Mouse (Mus musculus): ENCODE measurements at regions not wholly inside any gene's neighbourhood (a gene's known extent, or its start where the extent isn't known, plus 50 kb on each side); places are given as distances from the start of the nearest gene placed in this dataset.

DNA sequence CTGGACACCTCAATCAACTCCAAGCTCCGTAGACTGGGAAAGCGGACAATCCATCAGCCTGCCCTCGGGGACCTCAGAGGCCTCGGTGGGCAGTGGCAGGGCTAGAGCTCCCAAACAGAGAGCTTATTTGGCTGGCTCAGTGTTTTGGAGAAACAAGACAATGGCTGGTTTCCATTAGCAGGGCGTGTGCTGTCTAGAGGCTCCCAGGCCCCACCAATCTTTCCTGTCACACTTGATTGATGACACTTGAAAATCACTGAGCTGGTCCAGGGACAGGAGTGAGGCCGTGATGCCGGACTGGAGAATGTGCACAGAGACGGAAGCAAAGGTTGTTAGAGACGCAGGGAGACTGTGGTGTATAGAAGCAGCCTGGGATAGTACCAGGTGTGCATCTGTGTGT, 159.4 kb upstream of the 3110018I06Rik start:
- Histone ChIP-seq H3K4me3 (replicated peaks; ENCODE audit: low read depth, low read length) (no peak overlapping the region), H3K4me2 (ENCODE audit: low read length) (no peak overlapping the region), H3K4me1 (ENCODE audit: control insufficient read depth, insufficient read depth, low read length) (0 out of 2 replicates have a peak, but pooled peaks cover 5% of the 10 kb centered on the region), H3K27me3 (ENCODE audit: control insufficient read depth, insufficient read depth, low read length) (no peaks in the 10 kb centered on the region), H3K9me3 (ENCODE audit: control insufficient read depth, low read length) (no peaks in the 10 kb centered on the region), H3K36me3 (ENCODE audit: control insufficient read depth, insufficient read depth, low read length) (no peaks in the 10 kb centered on the region), H3K9ac (replicated peaks; ENCODE audit: low read length) (no peak overlapping the region), H3K27ac (replicated peaks; ENCODE audit: low read depth, low read length) (no peak overlapping the region)
- 38% methylated on average over 9 of the region's 9 CpGs for WGBS
- DNase-seq = no peak
- no peak for ATAC-seq (ENCODE audit: low FRiP score, low TSS enrichment)

- Histone ChIP-seq H3K9ac (replicated peaks; ENCODE audit: low read length) (no peak overlapping the region), H3K27me3 (ENCODE audit: control insufficient read depth, insufficient read depth, low read length) (no peaks in the 10 kb centered on the region), H3K27ac (replicated peaks; ENCODE audit: low read depth, low read length) (no peak overlapping the region), H3K4me2 (ENCODE audit: low read length) (no peak overlapping the region), H3K4me3 (replicated peaks; ENCODE audit: low read depth, low read length) (no peak overlapping the region), H3K9me3 (ENCODE audit: control insufficient read depth, low read length) (no peaks in the 10 kb centered on the region), H3K36me3 (ENCODE audit: control insufficient read depth, insufficient read depth, low read length) (no peaks in the 10 kb centered on the region), H3K4me1 (ENCODE audit: control insufficient read depth, insufficient read depth, low read length) (0 out of 2 replicates have a peak, but pooled peaks cover 3% of the 10 kb centered on the region)
- WGBS = 83% methylated on average over 8 of the region's 8 CpGs
- DNase-seq (no peak), ATAC-seq (ENCODE audit: low FRiP score, low TSS enrichment) (no peak)
Measured at GRCm38 (mm10) chr12:107334366-107334765, 154.1 kb upstream of the 3110018I06Rik start.

GRCm38 (mm10) chr12:107335106-107335505, 153.3 kb upstream of the 3110018I06Rik start:
- Histone ChIP-seq H3K9ac (replicated peaks; ENCODE audit: low read length) (no peak overlapping the region), H3K9me3 (ENCODE audit: control insufficient read depth, low read length) (no peaks in the 10 kb centered on the region), H3K4me3 (replicated peaks; ENCODE audit: low read depth, low read length) (no peak overlapping the region), H3K4me2 (ENCODE audit: low read length) (no peak overlapping the region), H3K27me3 (ENCODE audit: control insufficient read depth, insufficient read depth, low read length) (no peaks in the 10 kb centered on the region), H3K27ac (replicated peaks; ENCODE audit: low read depth, low read length) (no peak overlapping the region), H3K36me3 (ENCODE audit: control insufficient read depth, insufficient read depth, low read length) (no peaks in the 10 kb centered on the region), H3K4me1 (ENCODE audit: control insufficient read depth, insufficient read depth, low read length) (no peaks in the 10 kb centered on the region)
- no peak for ATAC-seq (ENCODE audit: low FRiP score, low TSS enrichment)
- peak; percentile 44 for DNase-seq
- 73% methylated on average over 12 of the region's 12 CpGs for WGBS

- Histone ChIP-seq H3K36me3 (ENCODE audit: control insufficient read depth, insufficient read depth, low read length) (no peaks in the 10 kb centered on the region), H3K4me2 (ENCODE audit: low read length) (no peak overlapping the region), H3K27me3 (ENCODE audit: control insufficient read depth, insufficient read depth, low read length) (no peaks in the 10 kb centered on the region), H3K9ac (replicated peaks; ENCODE audit: low read length) (no peak overlapping the region), H3K27ac (replicated peaks; ENCODE audit: low read depth, low read length) (no peak overlapping the region), H3K4me1 (ENCODE audit: control insufficient read depth, insufficient read depth, low read length) (no peaks in the 10 kb centered on the region), H3K4me3 (replicated peaks; ENCODE audit: low read depth, low read length) (no peak overlapping the region), H3K9me3 (ENCODE audit: control insufficient read depth, low read length) (no peaks in the 10 kb centered on the region)
- no peak for DNase-seq
- ATAC-seq (ENCODE audit: low FRiP score, low TSS enrichment) = no peak
- 81% methylated on average over 10 of the region's 10 CpGs for WGBS
Measured at GRCm38 (mm10) chr12:107338758-107339157, 149.7 kb upstream of the 3110018I06Rik start.

- Histone ChIP-seq H3K4me2 (ENCODE audit: low read length) (no peak overlapping the region), H3K4me3 (replicated peaks; ENCODE audit: low read depth, low read length) (no peak overlapping the region), H3K9me3 (ENCODE audit: control insufficient read depth, low read length) (no peaks in the 10 kb centered on the region), H3K27ac (replicated peaks; ENCODE audit: low read depth, low read length) (no peak overlapping the region), H3K27me3 (ENCODE audit: control insufficient read depth, insufficient read depth, low read length) (no peaks in the 10 kb centered on the region), H3K36me3 (ENCODE audit: control insufficient read depth, insufficient read depth, low read length) (no peaks in the 10 kb centered on the region), H3K4me1 (ENCODE audit: control insufficient read depth, insufficient read depth, low read length) (no peaks in the 10 kb centered on the region), H3K9ac (replicated peaks; ENCODE audit: low read length) (no peak overlapping the region)
- ATAC-seq (ENCODE audit: low FRiP score, low TSS enrichment) = no peak
- DNase-seq = no peak
- 44% methylated on average over 6 of the region's 6 CpGs for WGBS
Measured at GRCm38 (mm10) chr12:107356211-107356610, 132.2 kb upstream of the 3110018I06Rik start.

DNA sequence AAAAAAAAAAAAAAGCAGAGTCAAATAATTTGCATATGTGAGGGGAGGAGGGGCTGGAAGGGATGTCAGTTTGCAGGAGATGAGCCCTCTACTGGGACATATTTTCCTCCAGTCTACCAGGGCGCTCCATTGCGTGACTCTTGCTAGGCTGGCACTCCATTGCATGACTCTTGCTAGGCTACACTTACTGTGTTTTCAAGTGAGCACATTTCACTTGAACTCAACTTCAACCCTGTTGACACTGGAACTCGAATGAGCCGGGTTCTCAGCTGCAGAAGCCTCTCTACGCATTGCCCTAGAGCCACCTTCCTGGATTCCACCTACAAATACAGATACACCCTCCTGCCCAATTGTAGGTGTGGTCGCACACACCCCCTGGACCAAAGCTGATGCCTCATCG, 131.5 kb upstream of the 3110018I06Rik start:
- 88% methylated on average over 7 of the region's 7 CpGs for WGBS
- Histone ChIP-seq H3K36me3 (ENCODE audit: control insufficient read depth, insufficient read depth, low read length) (no peaks in the 10 kb centered on the region), H3K4me3 (replicated peaks; ENCODE audit: low read depth, low read length) (no peak overlapping the region), H3K9ac (replicated peaks; ENCODE audit: low read length) (no peak overlapping the region), H3K27ac (replicated peaks; ENCODE audit: low read depth, low read length) (no peak overlapping the region), H3K27me3 (ENCODE audit: control insufficient read depth, insufficient read depth, low read length) (no peaks in the 10 kb centered on the region), H3K4me2 (ENCODE audit: low read length) (no peak overlapping the region), H3K9me3 (ENCODE audit: control insufficient read depth, low read length) (no peaks in the 10 kb centered on the region), H3K4me1 (ENCODE audit: control insufficient read depth, insufficient read depth, low read length) (no peaks in the 10 kb centered on the region)
- ATAC-seq (ENCODE audit: low FRiP score, low TSS enrichment) (no peak), DNase-seq (peak; percentile 17)

DNA sequence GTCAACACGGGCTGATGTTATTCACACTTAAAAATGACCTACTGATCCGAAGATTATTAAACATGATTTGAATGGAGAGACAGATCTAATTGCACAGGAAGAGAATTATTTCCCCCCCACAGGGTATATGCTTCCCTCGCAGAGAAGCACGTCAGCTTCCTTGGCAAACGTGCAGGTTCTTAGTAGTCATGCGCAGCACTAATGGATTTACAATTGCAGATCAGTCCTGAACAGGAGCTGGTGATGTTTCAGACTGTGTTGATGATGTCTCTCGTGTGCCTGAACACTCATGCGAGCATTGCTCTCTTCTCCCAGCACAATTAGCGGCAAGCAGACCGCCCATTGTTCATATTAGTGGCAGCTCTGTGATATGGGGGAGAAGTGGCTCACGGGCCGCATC, 127.9 kb upstream of the 3110018I06Rik start:
- Histone ChIP-seq H3K27me3 (ENCODE audit: control insufficient read depth, insufficient read depth, low read length) (no peaks in the 10 kb centered on the region), H3K4me1 (ENCODE audit: control insufficient read depth, insufficient read depth, low read length) (no peaks in the 10 kb centered on the region), H3K27ac (replicated peaks; ENCODE audit: low read depth, low read length) (no peak overlapping the region), H3K9ac (replicated peaks; ENCODE audit: low read length) (no peak overlapping the region), H3K4me2 (ENCODE audit: low read length) (no peak overlapping the region), H3K9me3 (ENCODE audit: control insufficient read depth, low read length) (no peaks in the 10 kb centered on the region), H3K36me3 (ENCODE audit: control insufficient read depth, insufficient read depth, low read length) (no peaks in the 10 kb centered on the region), H3K4me3 (replicated peaks; ENCODE audit: low read depth, low read length) (no peak overlapping the region)
- 77% methylated on average over 12 of the region's 12 CpGs for WGBS
- ATAC-seq (ENCODE audit: low FRiP score, low TSS enrichment) = no peak
- peak; percentile 20 for DNase-seq

- no peak overlapping the region for H3K4me2 ChIP-seq (ENCODE audit: low read length)
- WGBS = 95% methylated on average over 7 of the region's 7 CpGs
- no peaks in the 10 kb centered on the region for H3K27me3 ChIP-seq (ENCODE audit: control insufficient read depth, insufficient read depth, low read length)
- H3K4me1 ChIP-seq (ENCODE audit: control insufficient read depth, insufficient read depth, low read length) = no peaks in the 10 kb centered on the region
- no peak overlapping the region for H3K9ac ChIP-seq (replicated peaks; ENCODE audit: low read length)
- DNase-seq = no peak
- H3K27ac ChIP-seq (replicated peaks; ENCODE audit: low read depth, low read length) = no peak overlapping the region
- no peaks in the 10 kb centered on the region for H3K9me3 ChIP-seq (ENCODE audit: control insufficient read depth, low read length)
- no peaks in the 10 kb centered on the region for H3K36me3 ChIP-seq (ENCODE audit: control insufficient read depth, insufficient read depth, low read length)
- H3K4me3 ChIP-seq (replicated peaks; ENCODE audit: low read depth, low read length) = no peak overlapping the region
- ATAC-seq (ENCODE audit: low FRiP score, low TSS enrichment) = no peak
Measured at GRCm38 (mm10) chr12:107361606-107362005, 126.8 kb upstream of the 3110018I06Rik start.

GRCm38 (mm10) chr12:107362120-107362519, 126.3 kb upstream of the 3110018I06Rik start:
- Histone ChIP-seq H3K4me3 (replicated peaks; ENCODE audit: low read depth, low read length) (no peak overlapping the region), H3K9me3 (ENCODE audit: control insufficient read depth, low read length) (no peaks in the 10 kb centered on the region), H3K27ac (replicated peaks; ENCODE audit: low read depth, low read length) (no peak overlapping the region), H3K9ac (replicated peaks; ENCODE audit: low read length) (no peak overlapping the region), H3K4me1 (ENCODE audit: control insufficient read depth, insufficient read depth, low read length) (no peaks in the 10 kb centered on the region), H3K4me2 (ENCODE audit: low read length) (no peak overlapping the region), H3K36me3 (ENCODE audit: control insufficient read depth, insufficient read depth, low read length) (no peaks in the 10 kb centered on the region), H3K27me3 (ENCODE audit: control insufficient read depth, insufficient read depth, low read length) (no peaks in the 10 kb centered on the region)
- no peak for ATAC-seq (ENCODE audit: low FRiP score, low TSS enrichment)
- no peak for DNase-seq
- 87% methylated on average over 10 of the region's 10 CpGs for WGBS

All from midbrain, embryonic 14.5 days (tissue).